ENCODE assay signal across 26 mouse cellular contexts in the genomic region with DNA sequence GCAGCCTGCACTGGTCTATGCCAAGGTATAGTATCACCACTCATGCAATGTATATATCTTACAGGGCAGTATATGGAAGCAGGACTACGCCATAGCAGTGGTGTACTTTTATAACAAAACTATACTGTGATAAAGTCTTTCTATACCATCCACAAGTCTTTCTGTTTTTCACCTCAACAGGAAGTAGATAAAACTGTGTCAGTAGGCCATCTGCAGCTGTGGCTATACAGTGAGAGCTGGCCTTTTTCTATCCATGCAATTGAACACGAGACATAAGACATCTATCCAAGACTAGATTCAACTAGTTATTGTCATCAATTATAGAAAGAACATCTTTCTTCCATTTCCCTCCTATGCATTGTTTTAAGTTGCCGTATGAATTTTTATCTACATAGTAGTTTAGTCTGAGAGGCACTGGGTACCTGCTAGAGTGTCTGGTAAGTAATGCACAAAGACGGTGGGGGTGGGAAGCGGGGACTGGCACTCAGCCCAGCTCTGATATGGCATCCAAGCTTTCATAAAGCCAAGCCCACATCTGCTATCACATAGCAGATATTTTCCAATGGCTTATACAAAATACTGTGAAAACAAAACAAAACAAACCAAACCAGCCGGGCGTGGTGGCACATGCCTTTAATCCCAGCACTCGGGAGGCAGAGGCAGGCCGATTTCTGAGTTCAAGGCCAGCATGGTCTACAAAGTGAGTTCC. TPM values are rescaled to one million over a fixed set of nuclear protein-coding genes. Genes with fewer than 3 reads are reported as not detected.
A peak's percentile ranks its signal among the peaks of the same experiment; 100 is the strongest.
DNase-seq lines count a peak whose midpoint lies in the region; ATAC-seq and TF ChIP-seq lines count a peak whose summit lies in the region.
"Had no signal": no experiment of that assay in that cellular context is flagged by ENCODE, and none has a peak within 500 bp of the region (broad histone marks: within the 10 kb centered on the region; RNA-seq: fewer than 3 reads in every experiment).

No protein-coding gene starts in this region.

- no peaks in the 10 kb centered on the region for H3K4me1 ChIP-seq in stomach, postnatal 0 days (replicated peaks; ENCODE audit: control insufficient read depth, insufficient read depth)
- no peaks in the 10 kb centered on the region for H3K4me1 ChIP-seq in lung, postnatal 0 days (ENCODE audit: insufficient read depth, low read depth, low read length)
- H3K4me1 ChIP-seq: embryonic facial prominence, embryonic 15.5 days; heart, embryonic 13.5 days; limb, embryonic 13.5 days; neural tube, embryonic 15.5 days had no signal

- no peaks in the 10 kb centered on the region for H3K36me3 ChIP-seq in stomach, postnatal 0 days (ENCODE audit: control insufficient read depth, insufficient read depth, low read length)
- no peaks in the 10 kb centered on the region for H3K36me3 ChIP-seq in lung, postnatal 0 days (ENCODE audit: insufficient read depth, low read length)

- no peak overlapping the region for H3K27ac ChIP-seq in stomach, postnatal 0 days (replicated peaks)
- H3K27ac ChIP-seq in lung, postnatal 0 days (ENCODE audit: low read length) = no peak overlapping the region
- H3K27ac ChIP-seq: embryonic facial prominence, embryonic 15.5 days; heart, adult 2 months; heart, embryonic 13.5 days; hindbrain, postnatal 0 days; layer of hippocampus, adult 2 months; limb, embryonic 13.5 days; liver, embryonic 12.5 days; midbrain, embryonic 10.5 days; neural tube, embryonic 15.5 days had no signal

- H3K9me3 ChIP-seq in stomach, postnatal 0 days (ENCODE audit: control insufficient read depth, low read length) = no peaks in the 10 kb centered on the region
- H3K9me3 ChIP-seq in lung, postnatal 0 days (ENCODE audit: low read length) = no peaks in the 10 kb centered on the region
- H3K9me3 ChIP-seq: embryonic facial prominence, embryonic 15.5 days; heart, embryonic 13.5 days; limb, embryonic 13.5 days; liver, embryonic 12.5 days; midbrain, embryonic 10.5 days; neural tube, embryonic 15.5 days had no signal

- ATAC-seq in common myeloid progenitor, adult 5-6 weeks (replicated peaks; ENCODE audit: low read depth, poor library complexity, severe bottlenecking) = peak; percentile 64
- ATAC-seq in stomach, postnatal 0 days (ENCODE audit: low FRiP score, low TSS enrichment) = no peak
- ATAC-seq in lung, postnatal 0 days = no peak
- ATAC-seq: forebrain, embryonic 16.5 days; hindbrain, postnatal 0 days; intestine, postnatal 0 days; liver, embryonic 12.5 days had no signal

- no peak for TF ChIP-seq CTCF in stomach, postnatal 0 days (IDR thresholded peaks at IDR 0.05; ENCODE audit: low read depth)
- TF ChIP-seq CTCF in lung, postnatal 0 days (IDR thresholded peaks at IDR 0.05) = no peak

- TF ChIP-seq EP300 in stomach, postnatal 0 days (optimal IDR thresholded peaks at IDR 0.05) = no peak
- no peak for TF ChIP-seq EP300 in lung, postnatal 0 days (IDR thresholded peaks at IDR 0.05)

- peak; percentile 10 for DNase-seq in right cerebral cortex, postnatal 14 days
- no peak for DNase-seq in right cerebral cortex, postnatal 25 days
- peak; percentile 47 for DNase-seq in thymus, postnatal 14 days
- no peak for DNase-seq in stomach, postnatal 0 days (ENCODE audit: low spot score)
- no peak for DNase-seq in lung, postnatal 0 days (ENCODE audit: low spot score)
- no peak for DNase-seq in embryo, embryonic 9.5 days (ENCODE audit: extremely low spot score)
- DNase-seq: adrenal gland, postnatal 25 days; cerebellum, adult 11 months; gastrocnemius, postnatal 14 days; heart, adult 2 months; heart, postnatal 14 days; kidney, postnatal 25 days; layer of hippocampus, postnatal 36 days; lung, adult 2 months; lung, postnatal 4 days had no signal

- H3K27me3 ChIP-seq in stomach, postnatal 0 days (ENCODE audit: control insufficient read depth, insufficient read depth, low read length) = no peaks in the 10 kb centered on the region
- no peaks in the 10 kb centered on the region for H3K27me3 ChIP-seq in lung, postnatal 0 days (replicated peaks; ENCODE audit: insufficient read depth, low read length)
- H3K27me3 ChIP-seq: embryonic facial prominence, embryonic 15.5 days; heart, embryonic 13.5 days; limb, embryonic 13.5 days; liver, embryonic 12.5 days; neural tube, embryonic 15.5 days had no signal

- H3K9ac ChIP-seq in stomach, postnatal 0 days (ENCODE audit: low read length) = no peak overlapping the region
- no peak overlapping the region for H3K9ac ChIP-seq in lung, postnatal 0 days (replicated peaks; ENCODE audit: low read depth)
- H3K9ac ChIP-seq: embryonic facial prominence, embryonic 15.5 days; heart, embryonic 13.5 days; limb, embryonic 13.5 days; liver, embryonic 12.5 days; neural tube, embryonic 15.5 days had no signal

- WGBS in stomach, postnatal 0 days = 83% methylated on average over 9 of the region's 9 CpGs
- 84% methylated on average over 9 of the region's 9 CpGs for WGBS in lung, postnatal 0 days

- no peak overlapping the region for H3K4me2 ChIP-seq in stomach, postnatal 0 days (replicated peaks; ENCODE audit: low read depth)
- no peak overlapping the region for H3K4me2 ChIP-seq in lung, postnatal 0 days (replicated peaks; ENCODE audit: low read depth, low read length)
- H3K4me2 ChIP-seq: embryonic facial prominence, embryonic 15.5 days; heart, embryonic 13.5 days; limb, embryonic 13.5 days; liver, embryonic 12.5 days; neural tube, embryonic 15.5 days had no signal

- H3K4me3 ChIP-seq in stomach, postnatal 0 days (ENCODE audit: low read depth, low read length) = no peak overlapping the region
- no peak overlapping the region for H3K4me3 ChIP-seq in lung, postnatal 0 days (ENCODE audit: low read depth, low read length)
- H3K4me3 ChIP-seq: embryonic facial prominence, embryonic 15.5 days; heart, adult 2 months; heart, embryonic 13.5 days; layer of hippocampus, adult 2 months; limb, embryonic 13.5 days; liver, embryonic 12.5 days; midbrain, embryonic 10.5 days; neural tube, embryonic 15.5 days had no signal

RNA-seq across cellular contexts. Expression of a gene that starts 50.1 kb away (rescaled TPM):
- total RNA-seq in common myeloid progenitor, adult 5-6 weeks (2017) = 11.4 and 14.8 TPM in 2 replicates
- polyA plus RNA-seq in stomach, postnatal 0 days (2015; fragmentation: Nextera tagmentation; extraction: Ambion mirVana) = 42.2 and 47.1 TPM in 2 replicates
- 65.1 and 65.6 TPM in 2 replicates for polyA plus RNA-seq in lung, postnatal 0 days (2015; fragmentation: Nextera tagmentation; extraction: Ambion mirVana)

Comparison
In these comparisons a context has a peak if more than half of its experiments do, and no peak if none do; other contexts are left out.
1. DNase-seq: peak in right cerebral cortex, postnatal 14 days (single experiment) and thymus, postnatal 14 days (single experiment); none in right cerebral cortex, postnatal 25 days (single experiment), stomach, postnatal 0 days (single experiment), lung, postnatal 0 days (single experiment) and embryo, embryonic 9.5 days (single experiment).